Mouse (Mus musculus) heart, postnatal 25 days (tissue): ENCODE data around the gene Olfr804. TPM values are rescaled to one million over a fixed set of nuclear protein-coding genes. Genes with fewer than 3 reads are reported as not detected.

Experiments
- DNase-seq: peaks from one replicate; pipeline ENCODE4 v3.0.0; 2022; ENCODE audit warnings: low spot score
- intact Hi-C: fragments of 180-260 bp; cut with DNase I; formaldehyde crosslinking; loops from one replicate; pipeline ENCODE4 v1.15.1; 2025
- microRNA-seq: library from miRNA; unstranded; fragments of <30 nt; microRNA quantifications from one replicate; pipeline ENCODE4 v1.2.0, GENCODE M21; 2022
- total RNA-seq, 2 experiments: library from RNA; stranded (reverse); gene quantifications; 2 replicates each; pipeline ENCODE4 v1.2.3; 2021

Gene Olfr804
- total RNA-seq = not detected

DNA sequence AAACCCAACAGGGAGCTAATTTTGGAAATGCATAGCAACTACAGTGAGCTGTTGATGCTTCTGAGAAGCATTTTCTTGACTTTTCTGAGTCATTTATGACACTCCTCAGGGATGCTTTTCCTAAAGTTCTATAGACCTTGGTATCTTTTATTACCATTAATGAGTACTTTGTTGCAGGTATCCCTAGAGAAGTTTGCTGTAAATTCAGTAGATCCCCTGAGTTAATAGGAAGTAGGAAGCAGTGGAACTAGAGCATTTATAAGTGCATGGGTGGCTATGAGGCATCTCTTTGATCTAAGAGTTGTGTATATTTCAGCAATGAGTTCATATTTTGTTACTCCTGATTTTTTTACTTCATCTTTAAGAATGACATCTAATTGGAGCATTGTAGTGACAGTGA lies at the start of gene Olfr804:
Gene Olfr804, plus strand, starts transcription at position 301 of the 400 bp plus-strand sequence.
- intact Hi-C loops = no loop called here

GRCm38 (mm10) chr10:129657394-129657793 lies 45.6 kb upstream of the Olfr804 start, which contains the start of gene Olfr800:
Gene Olfr800, plus strand, starts transcription at chr10:129657694.
- intact Hi-C loops = no loop called here
- no peak for DNase-seq

More for the DNA sequence above, at the start of gene Olfr804:
- no peak for DNase-seq

GRCm38 (mm10) chr10:129673765-129674164 lies 29.2 kb upstream of the Olfr804 start, which contains the start of gene Olfr801:
Gene Olfr801, minus strand, starts transcription at chr10:129673865.
- no peak for DNase-seq
- intact Hi-C loops = no loop called here

DNA sequence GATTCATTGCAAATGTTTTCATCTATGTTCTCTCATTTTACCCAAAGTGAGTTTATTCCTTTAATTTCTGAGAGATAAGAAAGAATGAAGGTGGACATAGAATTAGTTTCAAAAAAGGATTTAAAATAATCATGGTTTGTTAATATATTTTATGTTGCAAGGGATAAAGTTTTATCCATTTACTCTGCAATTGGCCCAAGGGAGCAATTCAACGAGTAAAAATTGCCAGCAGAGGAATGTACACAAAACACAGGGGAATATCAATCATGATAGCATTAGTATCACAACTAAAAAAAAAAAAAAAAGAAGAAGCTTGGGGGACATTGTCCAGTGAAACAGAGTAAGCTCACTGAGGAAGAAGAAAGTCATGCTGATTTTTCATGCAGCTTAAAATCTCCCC lies 14.9 kb upstream of the Olfr804 start, which contains the start of gene Olfr802:
Gene Olfr802, minus strand, starts transcription at position 101 of the 400 bp plus-strand sequence.
- no peak for DNase-seq
- intact Hi-C loops = no loop called here

GRCm38 (mm10) chr10:129694186-129694585 lies 8.8 kb upstream of the Olfr804 start, which contains the start of gene Olfr803:
Gene Olfr803, minus strand, starts transcription at chr10:129694286.
- intact Hi-C loops = no loop called here
- DNase-seq = no peak

- DNase-seq = no peak
These were observed 26.3 kb downstream of the Olfr804 start, which contains the start of gene Olfr805 for GRCm38 (mm10) chr10:129729275-129729674. Gene Olfr805, minus strand, starts transcription at chr10:129729375.

GRCm38 (mm10) chr10:129741821-129742220 lies 38.8 kb downstream of the Olfr804 start, which contains the start of gene Olfr806:
Gene Olfr806, minus strand, starts transcription at chr10:129741921.
- intact Hi-C loops = no loop called here
- no peak for DNase-seq

More at GRCm38 (mm10) chr10:129729275-129729674, 26.3 kb downstream of the Olfr804 start, which contains the start of gene Olfr805:
- intact Hi-C loops = no loop called here

GRCm38 (mm10) chr10:129757693-129758092 lies 54.7 kb downstream of the Olfr804 start, which contains the start of gene Olfr807:
Gene Olfr807, minus strand, starts transcription at chr10:129757793.
- intact Hi-C loops = no loop called here
- no peak for DNase-seq

Small RNA genes within 50 kb of the gene (microRNA-seq; reads per million reads assigned to microRNA genes)
- not detected for gene Gm24485

Other genes starting within 250 kb of the Olfr804 start
- not detected for gene Olfr787, start 241.3 kb upstream of the Olfr804 start, total RNA-seq
- gene Olfr788, start 232.2 kb upstream of the Olfr804 start, total RNA-seq = not detected
- gene Olfr789, start 218.5 kb upstream of the Olfr804 start, total RNA-seq = not detected
- gene Olfr790, start 204.7 kb upstream of the Olfr804 start, total RNA-seq = not detected
- gene Olfr791, start 181.4 kb upstream of the Olfr804 start, total RNA-seq = not detected
- not detected for gene Olfr792, start 164.0 kb upstream of the Olfr804 start, total RNA-seq
- not detected for gene Olfr794, start 135.6 kb upstream of the Olfr804 start, total RNA-seq
- gene Olfr796, start 90.6 kb upstream of the Olfr804 start, total RNA-seq = not detected
- gene Olfr798, start 75.3 kb upstream of the Olfr804 start, total RNA-seq = not detected
- not detected for gene Olfr799, start 65.7 kb upstream of the Olfr804 start, total RNA-seq
- not detected for gene Olfr800, start 45.5 kb upstream of the Olfr804 start, total RNA-seq
- gene Olfr801, start 29.3 kb upstream of the Olfr804 start, total RNA-seq = not detected
- not detected for gene Olfr802, start 15.0 kb upstream of the Olfr804 start, total RNA-seq
- not detected for gene Olfr803, start 8.9 kb upstream of the Olfr804 start, total RNA-seq
- gene Olfr805, start 26.2 kb downstream of the Olfr804 start, total RNA-seq = not detected
- not detected for gene Olfr806, start 38.7 kb downstream of the Olfr804 start, total RNA-seq
- not detected for gene Olfr807, start 54.6 kb downstream of the Olfr804 start, total RNA-seq
- gene Olfr808, start 62.3 kb downstream of the Olfr804 start, total RNA-seq = not detected
- gene Olfr809, start 71.4 kb downstream of the Olfr804 start, total RNA-seq = not detected
- not detected for gene Olfr810, start 91.7 kb downstream of the Olfr804 start, total RNA-seq
- not detected for gene Olfr811, start 101.2 kb downstream of the Olfr804 start, total RNA-seq
- gene Olfr812, start 142.9 kb downstream of the Olfr804 start, total RNA-seq = not detected
- not detected for gene Olfr813, start 152.2 kb downstream of the Olfr804 start, total RNA-seq
- not detected for gene Olfr814, start 176.6 kb downstream of the Olfr804 start, total RNA-seq
- not detected for gene Olfr815, start 202.7 kb downstream of the Olfr804 start, total RNA-seq
- gene Olfr816, start 212.4 kb downstream of the Olfr804 start, total RNA-seq = not detected
- not detected for gene Olfr818, start 245.9 kb downstream of the Olfr804 start, total RNA-seq